Mouse (Mus musculus) induced T-regulatory cell, adult 2 months (primary cell): ENCODE measurements around the gene Rin1.

Source experiments
- DNase-seq: peaks from one replicate; pipeline ENCODE4 v3.0.0-alpha.2; 2012; ENCODE audit warnings: low read depth

Gene Rin1

GRCm38 (mm10) chr19:5094746-5095417, 44.6 kb downstream of the Rin1 start:
- peak; percentile 29 for DNase-seq

GRCm38 (mm10) chr19:5095887-5096474, 45.7 kb downstream of the Rin1 start:
- DNase-seq = peak; percentile 64

GRCm38 (mm10) chr19:5097521-5098362, 47.5 kb downstream of the Rin1 start:
- peak; percentile 40 for DNase-seq

- DNase-seq = peak; percentile 73
Observed at GRCm38 (mm10) chr19:5098363-5099143, 48.3 kb downstream of the Rin1 start, which contains the start of gene Cnih2. Gene Cnih2 (minus strand): TSS chr19:5098521.

- DNase-seq = no peak
Observed at GRCm38 (mm10) chr19:5106074-5106473, 55.8 kb downstream of the Rin1 start.
